Mouse (Mus musculus): ENCODE results near the gene Eri3.

DNA sequence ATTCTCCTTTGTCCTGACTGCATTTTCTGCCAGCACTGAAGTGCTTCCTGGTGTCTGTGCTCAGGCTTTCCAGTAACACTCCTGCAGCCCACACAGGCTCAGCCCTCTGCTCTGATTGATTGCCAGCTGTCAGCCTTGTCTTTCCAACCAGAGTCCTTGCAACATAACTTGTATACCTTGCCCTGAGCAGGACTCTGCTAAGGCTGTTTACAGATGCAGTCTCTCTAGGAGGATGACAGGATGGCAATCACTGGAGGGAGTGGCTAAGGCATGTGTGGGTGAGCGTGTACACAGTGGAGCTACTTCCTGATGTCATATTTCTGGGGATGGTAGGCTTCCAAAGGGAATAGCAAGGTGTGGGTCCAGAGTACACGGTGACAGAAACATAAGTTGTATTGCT, 95.7 kb downstream of the Eri3 start:
- TF ChIP-seq CTCF (IDR thresholded peaks at IDR 0.05; ENCODE audit: low read depth) (no peak), EP300 (optimal IDR thresholded peaks at IDR 0.05) (no peak)

Measured in stomach, postnatal 0 days (tissue).